Mouse (Mus musculus): ENCODE results near the gene Sema4c. TPM values are rescaled to one million over a fixed set of nuclear protein-coding genes. Genes with fewer than 3 reads are reported as not detected.
"Not testable (repeated sequence)": the region's sequence is repeated elsewhere in the genome, so short reads cannot be mapped to it uniquely, and the experiment has no call there.

The Sema4c gene
- total RNA-seq, 2 experiments from 2014 or later: 60.5 to 65.4 TPM

GRCm38 (mm10) chr1:36540132-36540531 is 18.0 kb downstream of the Sema4c start:
- intact Hi-C loops (cut with DNase I): no loop called here
- no peak for DNase-seq

DNA sequence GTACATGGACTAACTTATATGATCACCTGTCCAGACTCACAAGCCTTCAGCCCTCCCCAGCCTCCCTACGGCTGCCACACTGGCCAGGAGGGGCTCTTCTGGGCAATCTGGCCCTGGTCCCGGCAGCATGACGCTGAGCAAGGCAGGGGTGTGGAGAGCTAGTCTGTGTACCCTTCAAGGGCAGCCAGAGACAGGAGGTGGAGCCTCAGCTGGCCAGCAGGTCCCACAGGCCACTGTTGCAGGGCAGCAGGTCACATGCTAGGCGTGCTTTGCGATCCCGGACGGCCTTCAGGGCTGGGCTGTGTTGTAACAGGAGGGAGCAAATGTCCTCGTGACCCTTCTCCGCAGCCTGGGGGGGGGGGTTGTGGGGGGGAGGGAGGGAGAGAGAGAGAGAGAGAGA is 19.0 kb downstream of the Sema4c start, which contains the start of gene Gm42417:
TSS of gene Gm42417 (minus strand) at position 244 of the 400 bp plus-strand sequence.
- DNase-seq: peak; percentile 69
- intact Hi-C loops (cut with DNase I): no loop called here

- no peak for DNase-seq
- intact Hi-C loops (cut with DNase I): no loop called here
Measured at GRCm38 (mm10) chr1:36538727-36539126, 19.4 kb downstream of the Sema4c start.

GRCm38 (mm10) chr1:36536783-36537182 is 21.4 kb downstream of the Sema4c start, which contains the start of gene Ankrd23:
Ankrd23 (minus strand) TSS chr1:36536883.
- intact Hi-C loops (cut with DNase I); DNase-seq: not testable (repeated sequence)

DNA sequence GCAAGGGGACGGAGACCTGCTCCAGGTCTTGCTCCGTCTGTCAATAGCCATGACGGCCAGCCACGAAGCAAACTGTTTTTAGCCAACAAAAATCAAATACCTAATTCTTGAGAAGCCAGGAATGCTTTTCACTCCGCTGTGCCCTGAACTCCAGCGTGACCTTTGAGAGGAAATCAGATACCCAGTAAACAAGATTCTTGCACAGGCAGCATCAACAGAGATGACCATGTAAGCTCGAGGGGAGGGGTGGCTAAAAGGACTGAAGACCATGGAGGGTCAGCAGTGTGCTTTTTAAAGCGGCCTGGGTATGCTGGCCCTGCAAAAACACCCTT is 21.8 kb downstream of the Sema4c start:
- DNase-seq: no peak

DNA sequence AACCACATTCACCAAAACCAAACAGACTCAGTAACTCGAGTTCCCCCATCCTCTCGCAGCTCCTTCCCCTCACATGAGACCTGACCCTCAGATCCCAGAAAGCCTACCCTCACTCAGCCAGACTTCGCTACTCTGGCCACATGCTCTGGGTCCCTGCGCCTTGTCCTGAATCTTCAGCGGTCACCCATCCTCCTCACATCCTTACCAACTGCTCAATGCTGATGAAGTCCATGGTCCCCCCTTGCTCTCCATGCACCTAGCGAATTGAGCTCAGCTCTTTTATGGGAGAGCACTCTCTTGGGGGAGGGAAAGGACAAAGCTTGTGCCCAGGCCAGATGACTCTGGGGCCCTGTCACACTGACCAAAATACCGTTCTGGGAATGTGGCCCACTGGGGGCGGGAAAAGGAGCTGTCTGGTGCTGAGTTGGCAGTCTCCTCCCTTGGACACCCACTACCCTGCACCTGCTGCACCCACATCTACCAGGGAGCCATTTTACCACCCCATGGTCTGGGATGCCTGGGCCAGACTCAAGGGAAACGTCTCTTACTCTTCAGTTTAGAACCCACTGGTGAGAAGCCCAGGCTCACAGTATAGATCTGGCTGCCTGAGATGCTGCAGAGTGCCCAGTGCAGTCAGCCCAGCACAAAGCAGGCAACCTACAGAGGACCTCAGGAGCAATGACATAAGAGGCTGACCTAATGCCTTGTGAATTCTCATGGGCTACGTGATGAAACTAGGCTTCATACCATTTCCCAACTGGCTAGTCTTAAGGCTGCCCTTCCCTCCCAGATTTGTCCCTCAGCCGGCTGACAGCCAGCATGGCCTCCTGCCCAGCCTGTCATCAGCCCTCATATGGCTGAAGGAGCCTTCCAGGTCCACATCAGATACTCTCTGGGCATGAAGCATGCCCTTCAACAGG is 22.4 kb downstream of the Sema4c start:
- DNase-seq: peak; percentile 82
- intact Hi-C loops (cut with DNase I): no loop called here

More for the DNA sequence above, 21.8 kb downstream of the Sema4c start:
- intact Hi-C loops (cut with DNase I): no loop called here

GRCm38 (mm10) chr1:36534595-36535058 is 23.5 kb downstream of the Sema4c start:
- DNase-seq: no peak
- intact Hi-C loops (cut with DNase I): no loop called here

GRCm38 (mm10) chr1:36533546-36533945 is 24.6 kb downstream of the Sema4c start:
- no peak for DNase-seq
- intact Hi-C loops (cut with DNase I): no loop called here

- intact Hi-C loops (cut with DNase I): no loop called here
- no peak for DNase-seq
Measured at GRCm38 (mm10) chr1:36531461-36531860, 26.7 kb downstream of the Sema4c start.

- intact Hi-C loops (cut with DNase I): no loop called here
Measured at GRCm38 (mm10) chr1:36530962-36531361, 27.2 kb downstream of the Sema4c start.

GRCm38 (mm10) chr1:36530485-36530884 is 27.7 kb downstream of the Sema4c start:
- intact Hi-C loops (cut with DNase I): no loop called here
- DNase-seq: no peak

More at GRCm38 (mm10) chr1:36530962-36531361, 27.2 kb downstream of the Sema4c start:
- no peak for DNase-seq

DNA sequence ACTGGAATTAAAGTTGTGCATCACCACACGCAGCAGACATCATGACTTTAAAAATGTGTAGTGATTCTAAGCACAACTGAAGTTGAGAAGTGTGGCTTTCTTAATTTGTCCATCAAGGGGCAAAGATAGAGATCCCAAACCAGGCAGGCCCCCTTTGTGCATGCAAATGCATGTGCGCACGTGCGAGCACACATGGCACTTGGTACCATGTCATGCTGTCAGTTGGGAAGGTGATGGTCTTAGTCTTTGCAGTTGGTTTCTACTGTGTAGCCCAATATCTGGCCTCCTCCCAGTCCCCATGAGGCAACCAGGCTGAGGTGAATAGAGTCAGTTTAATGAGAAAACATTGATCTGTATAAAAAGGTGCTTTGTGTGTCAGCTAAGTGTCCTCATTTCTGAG is 28.3 kb downstream of the Sema4c start:
- DNase-seq: no peak
- intact Hi-C loops (cut with DNase I): no loop called here

DNA sequence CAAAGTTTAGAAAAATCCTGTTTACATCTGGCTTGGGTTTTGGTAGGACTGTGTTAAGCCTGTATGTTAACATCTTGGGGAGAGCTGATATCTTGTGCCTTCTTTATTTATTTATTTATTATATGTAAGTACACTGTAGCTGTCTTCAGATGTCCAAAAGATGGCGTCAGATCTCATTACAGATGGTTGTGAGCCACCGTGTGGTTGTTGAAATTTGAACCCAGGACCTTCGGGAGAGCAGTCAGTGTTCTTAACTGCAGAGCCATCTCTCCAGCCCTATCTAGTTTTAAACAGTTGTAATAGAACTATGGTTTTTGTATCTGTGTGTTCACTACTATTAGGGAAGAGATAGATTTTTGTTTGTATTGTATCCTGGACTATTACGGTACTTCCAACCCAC is 28.9 kb downstream of the Sema4c start:
- no peak for DNase-seq
- intact Hi-C loops (cut with DNase I): no loop called here

DNA sequence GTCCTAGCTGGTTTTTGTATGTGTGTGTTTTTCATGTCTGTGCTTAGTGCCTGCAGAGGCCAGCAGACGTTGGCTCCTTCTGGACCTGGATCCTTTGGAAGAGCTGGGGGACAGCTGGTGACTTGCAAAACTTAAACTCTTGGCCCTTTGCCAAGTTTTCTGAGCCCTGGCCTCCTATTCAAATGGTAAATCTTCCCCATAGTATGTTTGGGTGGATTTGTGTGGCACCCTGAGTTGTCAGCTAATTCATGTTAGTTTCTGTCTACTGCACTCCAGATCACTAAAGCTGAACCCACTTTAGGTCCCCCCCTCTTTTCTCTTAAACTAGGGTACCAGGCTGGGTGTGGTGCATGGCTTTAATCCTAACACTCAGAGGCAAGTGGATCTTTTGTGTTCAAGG is 29.8 kb downstream of the Sema4c start:
- intact Hi-C loops (cut with DNase I): no loop called here
- peak; percentile 70 for DNase-seq

DNA sequence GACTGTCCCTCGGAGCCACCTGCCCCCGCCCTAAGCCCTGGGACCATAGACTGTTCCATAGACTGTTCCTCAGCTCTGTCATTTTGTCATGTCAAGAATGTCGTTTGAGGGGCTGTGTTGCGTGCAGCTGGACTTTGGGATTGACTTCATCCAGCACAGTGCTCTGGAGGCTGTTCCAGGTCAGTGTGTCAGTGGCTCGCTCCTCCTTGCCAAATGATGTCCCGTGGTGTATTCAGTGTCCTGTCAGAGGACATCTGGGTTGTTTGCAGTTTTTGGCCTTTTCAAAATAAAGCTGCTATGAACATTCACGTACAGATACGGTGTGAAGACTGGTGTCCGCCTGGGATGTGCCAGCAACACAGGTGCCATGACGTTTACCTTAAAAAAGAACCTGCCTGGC is 31.2 kb downstream of the Sema4c start:
- intact Hi-C loops (cut with DNase I): no loop called here
- no peak for DNase-seq

DNA sequence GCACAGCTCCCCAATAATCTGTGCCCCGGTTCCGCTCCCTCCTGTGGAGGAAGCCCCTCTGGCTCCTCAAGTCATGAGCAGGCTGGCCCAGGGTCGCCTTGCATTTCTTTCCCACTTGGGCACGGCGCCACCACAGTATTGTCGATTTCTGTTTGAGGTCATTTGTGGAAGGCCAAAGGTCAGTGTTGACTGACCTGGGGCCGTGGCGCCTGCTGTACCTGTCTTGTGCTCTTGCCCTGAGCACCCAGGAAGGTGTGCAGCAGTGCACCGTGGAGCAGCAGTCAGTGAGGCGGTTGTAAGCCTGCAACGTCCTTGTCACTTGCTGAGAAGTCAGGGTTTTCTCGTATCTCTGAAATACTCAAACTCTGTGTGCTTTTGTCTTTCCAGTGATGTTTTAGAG is 32.4 kb downstream of the Sema4c start:
- DNase-seq: no peak
- intact Hi-C loops (cut with DNase I): no loop called here

- DNase-seq: no peak
- intact Hi-C loops (cut with DNase I): no loop called here
Measured at GRCm38 (mm10) chr1:36524058-36524457, 34.1 kb downstream of the Sema4c start.

GRCm38 (mm10) chr1:36523332-36524013 is 34.7 kb downstream of the Sema4c start:
- intact Hi-C loops (cut with DNase I): no loop called here

GRCm38 (mm10) chr1:36522210-36522609 is 35.9 kb downstream of the Sema4c start:
- intact Hi-C loops (cut with DNase I): no loop called here
- no peak for DNase-seq

More at GRCm38 (mm10) chr1:36523332-36524013, 34.7 kb downstream of the Sema4c start:
- DNase-seq: peak; percentile 81

- intact Hi-C loops (cut with DNase I): no loop called here
Measured at GRCm38 (mm10) chr1:36519626-36520025, 38.5 kb downstream of the Sema4c start.

GRCm38 (mm10) chr1:36518259-36518658 is 39.9 kb downstream of the Sema4c start:
- intact Hi-C loops (cut with DNase I): no loop called here
- DNase-seq: no peak

More at GRCm38 (mm10) chr1:36519626-36520025, 38.5 kb downstream of the Sema4c start:
- DNase-seq: no peak

GRCm38 (mm10) chr1:36513718-36514117 is 44.4 kb downstream of the Sema4c start:
- intact Hi-C loops (cut with DNase I): no loop called here
- peak; percentile 63 for DNase-seq
